Mouse (Mus musculus): Measurements from ENCODE around the gene Slc38a1.
A peak's percentile ranks its signal among the peaks of the same experiment; 100 is the strongest.

The Slc38a1 gene

GRCm38 (mm10) chr15:96642436-96643405 lies at the start of gene Slc38a1:
Slc38a1 (minus strand) TSS chr15:96642913.
- DNase-seq (ENCODE audit: low read depth, low spot score): peak; percentile 80

- no peak for DNase-seq (ENCODE audit: low read depth, low spot score)
These were observed 49.7 kb upstream of the Slc38a1 start for GRCm38 (mm10) chr15:96692401-96692800.

- DNase-seq (ENCODE audit: low read depth, low spot score): no peak
These were observed 48.7 kb upstream of the Slc38a1 start for GRCm38 (mm10) chr15:96691381-96691780.

GRCm38 (mm10) chr15:96690829-96691228 lies 48.1 kb upstream of the Slc38a1 start:
- DNase-seq (ENCODE audit: low read depth, low spot score): no peak

GRCm38 (mm10) chr15:96689919-96690318 lies 47.2 kb upstream of the Slc38a1 start:
- no peak for DNase-seq (ENCODE audit: low read depth, low spot score)

- no peak for DNase-seq (ENCODE audit: low read depth, low spot score)
These were observed 46.1 kb upstream of the Slc38a1 start for GRCm38 (mm10) chr15:96688784-96689318.

- no peak for DNase-seq (ENCODE audit: low read depth, low spot score)
These were observed 45.3 kb upstream of the Slc38a1 start for GRCm38 (mm10) chr15:96688036-96688435.

GRCm38 (mm10) chr15:96687366-96687765 lies 44.7 kb upstream of the Slc38a1 start:
- no peak for DNase-seq (ENCODE audit: low read depth, low spot score)

- DNase-seq (ENCODE audit: low read depth, low spot score): no peak
These were observed 43.8 kb upstream of the Slc38a1 start for GRCm38 (mm10) chr15:96686201-96687159.

- DNase-seq (ENCODE audit: low read depth, low spot score): no peak
These were observed 42.6 kb upstream of the Slc38a1 start for GRCm38 (mm10) chr15:96685273-96685672.

- peak; percentile 79 for DNase-seq (ENCODE audit: low read depth, low spot score)
These were observed 41.6 kb upstream of the Slc38a1 start for GRCm38 (mm10) chr15:96684132-96684830.

- no peak for DNase-seq (ENCODE audit: low read depth, low spot score)
These were observed 36.4 kb upstream of the Slc38a1 start for GRCm38 (mm10) chr15:96678871-96679773.

- DNase-seq (ENCODE audit: low read depth, low spot score): no peak
These were observed 33.8 kb upstream of the Slc38a1 start for GRCm38 (mm10) chr15:96676518-96676917.

GRCm38 (mm10) chr15:96675744-96676143 lies 33.0 kb upstream of the Slc38a1 start:
- DNase-seq (ENCODE audit: low read depth, low spot score): no peak

GRCm38 (mm10) chr15:96675055-96675454 lies 32.3 kb upstream of the Slc38a1 start:
- peak; percentile 68 for DNase-seq (ENCODE audit: low read depth, low spot score)

- no peak for DNase-seq (ENCODE audit: low read depth, low spot score)
These were observed 31.4 kb upstream of the Slc38a1 start for GRCm38 (mm10) chr15:96674089-96674488.

- DNase-seq (ENCODE audit: low read depth, low spot score): no peak
These were observed 27.0 kb upstream of the Slc38a1 start for GRCm38 (mm10) chr15:96669721-96670120.

GRCm38 (mm10) chr15:96666663-96667062 lies 23.9 kb upstream of the Slc38a1 start:
- peak; percentile 85 for DNase-seq (ENCODE audit: low read depth, low spot score)

- DNase-seq (ENCODE audit: low read depth, low spot score): peak; percentile 89
These were observed 23.2 kb upstream of the Slc38a1 start for GRCm38 (mm10) chr15:96665889-96666288.

GRCm38 (mm10) chr15:96660590-96661141 lies 18.0 kb upstream of the Slc38a1 start:
- no peak for DNase-seq (ENCODE audit: low read depth, low spot score)

Measured in ZHBTc4 (cell line).